Mouse (Mus musculus) cerebellum, adult 11-12 months (tissue): ENCODE data around the gene Prss8.
A peak's percentile ranks its signal among the peaks of the same experiment; 100 is the strongest.
"Not testable (repeated sequence)": the region's sequence is repeated elsewhere in the genome, so short reads cannot be mapped to it uniquely, and the experiment has no call there.

Experiments used
- DNase-seq: peaks from one replicate; pipeline ENCODE4 v3.0.0; 2022

The Prss8 gene

GRCm38 (mm10) chr7:127929923-127930322 is at the start of gene Prss8:
TSS of gene Prss8 (minus strand) at chr7:127930104.
- DNase-seq: peak; percentile 12

- DNase-seq: no peak
Measured at GRCm38 (mm10) chr7:127978856-127979255, 49.0 kb upstream of the Prss8 start.

GRCm38 (mm10) chr7:127974413-127974930 is 44.6 kb upstream of the Prss8 start:
- DNase-seq: no peak

GRCm38 (mm10) chr7:127967922-127968828 is 38.3 kb upstream of the Prss8 start:
- DNase-seq: peak; percentile 83

GRCm38 (mm10) chr7:127967004-127967921 is 37.4 kb upstream of the Prss8 start, which contains the start of gene Fus:
TSS of gene Fus (plus strand) at chr7:127967457.
- DNase-seq: peak; percentile 94

- DNase-seq: peak; percentile 26
Measured at GRCm38 (mm10) chr7:127966371-127966918, 36.5 kb upstream of the Prss8 start.

GRCm38 (mm10) chr7:127959364-127959763 is 29.5 kb upstream of the Prss8 start:
- DNase-seq: no peak

GRCm38 (mm10) chr7:127952864-127953581 is 23.1 kb upstream of the Prss8 start:
- DNase-seq: no peak

GRCm38 (mm10) chr7:127946470-127947023 is 16.6 kb upstream of the Prss8 start, which contains the start of gene Prss36:
TSS of gene Prss36 (minus strand) at chr7:127946725.
- DNase-seq: no peak

GRCm38 (mm10) chr7:127944614-127945013 is 14.7 kb upstream of the Prss8 start:
- DNase-seq: no peak

- not testable (repeated sequence) for DNase-seq
Measured at GRCm38 (mm10) chr7:127942097-127942496, 12.2 kb upstream of the Prss8 start.

GRCm38 (mm10) chr7:127936216-127936884 is 6.4 kb upstream of the Prss8 start:
- DNase-seq: no peak

GRCm38 (mm10) chr7:127935748-127936159 is 5.8 kb upstream of the Prss8 start:
- no peak for DNase-seq

- DNase-seq: peak; percentile 95
Measured at GRCm38 (mm10) chr7:127935028-127935722, 5.3 kb upstream of the Prss8 start.

- no peak for DNase-seq
Measured at GRCm38 (mm10) chr7:127934075-127934474, 4.2 kb upstream of the Prss8 start.

GRCm38 (mm10) chr7:127932273-127933031 is 2.5 kb upstream of the Prss8 start:
- DNase-seq: no peak

GRCm38 (mm10) chr7:127931351-127932135 is 1.6 kb upstream of the Prss8 start:
- no peak for DNase-seq

- peak; percentile 4 for DNase-seq
Measured at GRCm38 (mm10) chr7:127930636-127931035, 732 bp upstream of the Prss8 start.

GRCm38 (mm10) chr7:127928596-127928995 is 1.3 kb downstream of the Prss8 start:
- peak; percentile 48 for DNase-seq
